Mouse (Mus musculus) olfactory bulb, adult 2 months (tissue): ENCODE measurements around the gene Chst8.

ENCODE experiments used
- CTCF ChIP-seq: fragments of 200-500 bp; IDR thresholded peaks from 2 replicates; pipeline ENCODE4 v1.5.1; 2012; ENCODE audit warnings: low read depth, mild to moderate bottlenecking, low read length, moderate library complexity; ENCODE audit not compliant: insufficient read depth
- POLR2A ChIP-seq: fragments of 200-500 bp; IDR thresholded peaks from 2 replicates; pipeline ENCODE4 v1.6.1; 2012; ENCODE audit warnings: mild to moderate bottlenecking, low read depth, low read length, moderate library complexity; ENCODE audit not compliant: insufficient read depth

DNA sequence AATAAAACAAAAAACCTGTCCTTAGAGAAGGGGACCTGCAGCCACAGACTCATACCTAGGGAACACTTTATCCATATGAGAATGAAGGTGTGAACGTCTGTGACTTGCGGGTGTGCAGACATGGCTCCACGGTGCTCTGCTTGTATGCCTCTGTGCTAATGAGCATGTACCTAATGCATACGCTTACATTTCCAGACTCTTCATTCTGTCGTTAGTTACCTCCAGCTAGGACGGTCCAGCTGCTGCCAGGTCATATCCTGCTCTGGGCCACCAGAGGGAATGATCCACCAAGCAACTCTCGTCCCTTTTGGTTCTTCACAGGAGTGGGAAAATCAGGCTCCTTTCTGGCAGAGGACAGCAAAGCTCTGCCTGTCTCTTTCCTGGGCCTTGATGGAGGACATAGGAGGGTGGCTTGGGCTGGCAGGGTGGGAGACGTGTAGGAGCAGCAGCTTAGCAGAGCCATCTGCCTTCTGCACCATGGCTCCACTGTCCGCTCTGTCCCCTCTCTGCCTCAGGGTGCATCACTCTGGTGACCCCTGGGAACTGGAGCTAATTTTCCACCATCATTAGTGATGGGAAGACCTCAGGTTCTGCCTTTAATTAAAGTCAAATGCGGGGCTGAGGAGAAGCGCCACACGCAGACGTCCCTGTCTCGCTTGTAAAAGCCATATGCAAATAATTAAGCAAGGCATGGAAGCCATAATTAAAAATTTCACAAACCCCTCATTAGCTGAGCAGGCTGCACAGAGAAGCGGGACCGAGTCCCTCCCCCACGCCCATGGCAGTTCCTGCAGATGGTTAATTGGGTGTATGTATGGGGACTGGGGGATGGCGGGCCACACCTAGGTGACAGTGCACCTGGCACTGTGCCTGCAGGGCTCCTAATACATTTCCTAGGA, 48.0 kb downstream of the Chst8 start:
- TF ChIP-seq CTCF (no peak), POLR2A (no peak)
